Mouse (Mus musculus): ENCODE measurements around the gene Tcf7l1. TPM values are rescaled to one million over a fixed set of nuclear protein-coding genes. Genes with fewer than 3 reads are reported as not detected.
"Not testable (repeated sequence)": the region's sequence is repeated elsewhere in the genome, so short reads cannot be mapped to it uniquely, and the experiment has no call there.

Tcf7l1 gene
- 7.0 and 9.8 TPM in 2 replicates for polyA plus RNA-seq (2015; fragmentation: Nextera tagmentation; extraction: Ambion mirVana)

DNA sequence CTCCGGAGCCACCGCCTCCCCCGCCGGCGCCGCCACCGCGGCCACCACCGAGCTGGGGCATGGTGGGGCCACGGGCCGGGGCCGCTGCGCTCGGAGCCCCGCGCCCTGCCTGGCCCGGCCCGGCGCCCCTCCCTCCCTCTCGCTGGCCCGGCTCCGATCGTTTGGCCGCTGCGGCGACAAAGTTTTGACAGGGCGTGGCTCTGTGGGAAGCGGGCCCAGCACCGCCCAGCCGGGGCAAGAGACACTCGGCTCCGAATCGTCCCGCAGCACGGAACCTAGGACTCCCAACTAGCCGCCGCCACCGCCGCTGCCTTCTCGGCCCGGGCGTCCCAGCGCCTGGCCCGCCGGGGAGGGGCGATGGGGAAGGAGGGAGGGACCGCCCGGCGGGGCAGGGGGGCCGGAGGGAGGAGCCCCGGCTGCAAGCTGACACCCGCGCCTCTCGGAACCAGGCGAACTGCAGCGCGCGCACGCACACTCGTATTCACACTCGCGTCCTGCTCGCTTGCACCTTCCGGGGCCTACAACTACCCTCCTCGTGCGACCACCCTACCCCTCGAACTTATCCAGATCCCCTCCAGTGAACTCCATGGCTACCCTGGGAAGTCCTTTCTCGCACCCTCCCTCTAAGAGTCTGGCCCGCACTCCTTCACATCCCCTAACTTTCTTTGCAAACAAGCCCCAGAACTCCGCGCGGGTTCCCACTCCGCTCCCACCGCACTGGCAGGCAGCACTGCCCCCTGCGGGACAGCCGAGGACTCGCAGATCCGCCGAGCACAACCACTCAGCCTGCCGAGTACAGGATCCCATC, at the start of gene Tcf7l1:
Gene Tcf7l1, minus strand, starts transcription at position 363 of the 808 bp plus-strand sequence.
- WGBS = under 1% methylated on average over 78 of the region's 80 CpGs
- ATAC-seq (ENCODE audit: low FRiP score) = peak; percentile 87
- H3K27me3 ChIP-seq (replicated peaks) = peaks cover 19% of the 10 kb centered on the region

DNA sequence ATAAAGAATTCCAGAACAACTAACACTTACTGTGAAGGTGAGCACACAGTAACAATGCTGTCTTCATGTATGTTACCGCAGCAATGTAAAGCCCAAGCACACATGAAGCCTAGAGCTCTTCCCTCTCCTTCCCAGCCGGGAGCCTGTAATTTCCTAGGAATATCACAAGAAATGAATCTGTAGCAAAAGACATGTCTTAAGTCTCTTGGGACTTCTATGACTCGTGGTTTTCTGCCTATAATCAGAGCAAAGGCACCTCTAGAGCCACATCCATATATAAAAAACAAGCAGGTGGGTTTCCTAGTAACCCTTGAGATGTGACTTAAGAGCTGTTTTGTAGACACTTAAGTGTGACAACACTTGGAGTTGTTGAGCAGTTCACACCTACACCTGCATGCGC, 48.7 kb upstream of the Tcf7l1 start:
- ATAC-seq (ENCODE audit: low FRiP score) = no peak
- Histone ChIP-seq H3K4me2 (no peak overlapping the region), H3K27ac (replicated peaks) (no peak overlapping the region), H3K9ac (replicated peaks) (no peak overlapping the region), H3K4me1 (no peaks in the 10 kb centered on the region), H3K4me3 (replicated peaks) (no peak overlapping the region), H3K9me3 (replicated peaks) (no peaks in the 10 kb centered on the region), H3K36me3 (peaks cover 16% of the 10 kb centered on the region), H3K27me3 (replicated peaks) (no peaks in the 10 kb centered on the region)
- 86% methylated on average over 4 of the region's 4 CpGs for WGBS

More for the DNA sequence above, at the start of gene Tcf7l1:
- H3K4me3 ChIP-seq (replicated peaks) = peak within 1 kb of the TSS; percentile 61
- no peaks in the 10 kb centered on the region for H3K9me3 ChIP-seq (replicated peaks)
- H3K36me3 ChIP-seq = no peaks in the 10 kb centered on the region
- H3K27ac ChIP-seq (replicated peaks) = peak within 1 kb of the TSS; percentile 82
- peaks cover 30% of the 10 kb centered on the region for H3K4me1 ChIP-seq
- peak within 1 kb of the TSS; percentile 95 for H3K4me2 ChIP-seq
- peak within 1 kb of the TSS; percentile 47 for H3K9ac ChIP-seq (replicated peaks)

DNA sequence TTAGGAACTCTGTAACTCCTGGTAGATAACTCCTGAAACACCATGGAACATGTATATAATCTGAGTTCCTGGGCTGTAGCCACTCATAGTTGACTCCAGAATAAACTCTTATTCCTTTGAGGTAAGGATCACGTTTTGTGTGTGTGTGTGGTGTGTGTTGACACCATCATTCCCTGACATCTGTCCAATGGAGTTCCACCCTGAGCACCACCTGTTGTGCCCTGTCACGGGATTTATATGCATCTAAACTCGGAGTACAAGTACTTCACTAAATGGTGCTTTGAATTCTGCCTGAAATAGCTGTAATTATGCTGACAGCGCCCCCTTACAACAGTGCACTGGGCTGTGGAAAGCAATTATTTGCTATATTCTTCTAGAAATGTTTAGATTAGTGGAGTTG, 45.5 kb upstream of the Tcf7l1 start:
- no peak overlapping the region for H3K4me3 ChIP-seq (replicated peaks)
- no peak overlapping the region for H3K27ac ChIP-seq (replicated peaks)
- H3K27me3 ChIP-seq (replicated peaks) = no peaks in the 10 kb centered on the region
- ATAC-seq (ENCODE audit: low FRiP score) = no peak
- no peaks in the 10 kb centered on the region for H3K36me3 ChIP-seq
- no peaks in the 10 kb centered on the region for H3K9me3 ChIP-seq (replicated peaks)
- H3K4me2 ChIP-seq = no peak overlapping the region
- H3K9ac ChIP-seq (replicated peaks) = no peak overlapping the region
- no peaks in the 10 kb centered on the region for H3K4me1 ChIP-seq
- WGBS = 59% methylated on average over 4 of the region's 4 CpGs

DNA sequence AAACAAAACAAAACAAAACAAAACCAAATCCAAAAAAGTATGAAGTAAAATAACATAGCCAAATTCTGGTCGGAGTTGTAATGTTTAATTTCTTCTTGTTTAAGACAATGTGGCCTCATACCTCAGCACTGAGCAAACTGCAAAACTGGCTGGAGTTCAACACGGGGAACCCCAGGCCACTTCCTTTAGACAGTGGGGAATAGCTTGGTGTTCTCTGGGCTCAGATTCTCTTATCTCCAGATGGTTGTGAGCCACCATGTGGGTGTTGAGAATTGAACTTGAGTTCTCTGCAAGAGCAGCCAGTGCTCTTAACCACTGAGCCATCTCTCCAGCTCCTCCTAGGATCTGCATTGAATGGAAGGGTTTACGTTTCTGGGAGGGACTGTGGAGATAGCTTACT, 42.8 kb upstream of the Tcf7l1 start:
- no peaks in the 10 kb centered on the region for H3K27me3 ChIP-seq (replicated peaks)
- no peak overlapping the region for H3K4me2 ChIP-seq
- no peak for ATAC-seq (ENCODE audit: low FRiP score)
- H3K4me3 ChIP-seq (replicated peaks) = no peak overlapping the region
- H3K9me3 ChIP-seq (replicated peaks) = no peaks in the 10 kb centered on the region
- no peaks in the 10 kb centered on the region for H3K4me1 ChIP-seq
- H3K9ac ChIP-seq (replicated peaks) = no peak overlapping the region
- no peak overlapping the region for H3K27ac ChIP-seq (replicated peaks)
- 59% methylated on average over 3 of the region's 3 CpGs for WGBS
- H3K36me3 ChIP-seq = no peaks in the 10 kb centered on the region

GRCm38 (mm10) chr6:72831276-72831675, 42.2 kb upstream of the Tcf7l1 start:
- H3K4me1 ChIP-seq = no peaks in the 10 kb centered on the region

GRCm38 (mm10) chr6:72828857-72829256, 39.8 kb upstream of the Tcf7l1 start:
- Histone ChIP-seq H3K4me2 (no peak overlapping the region), H3K36me3 (no peaks in the 10 kb centered on the region), H3K27ac (replicated peaks) (no peak overlapping the region), H3K4me1 (peaks cover 11% of the 10 kb centered on the region), H3K4me3 (replicated peaks) (no peak overlapping the region), H3K9me3 (replicated peaks) (no peaks in the 10 kb centered on the region), H3K27me3 (replicated peaks) (no peaks in the 10 kb centered on the region; the same call in 1 of the 2 replicates), H3K9ac (replicated peaks) (no peak overlapping the region)
- WGBS = 72% methylated on average over 3 of the region's 3 CpGs
- no peak for ATAC-seq (ENCODE audit: low FRiP score)

More at GRCm38 (mm10) chr6:72831276-72831675, 42.2 kb upstream of the Tcf7l1 start:
- Histone ChIP-seq H3K9me3 (replicated peaks) (no peaks in the 10 kb centered on the region), H3K9ac (replicated peaks) (no peak overlapping the region), H3K4me2 (no peak overlapping the region), H3K27ac (replicated peaks) (no peak overlapping the region), H3K4me3 (replicated peaks) (no peak overlapping the region), H3K27me3 (replicated peaks) (no peaks in the 10 kb centered on the region; the same call in 1 of the 2 replicates), H3K36me3 (no peaks in the 10 kb centered on the region)
- no peak for ATAC-seq (ENCODE audit: low FRiP score)
- WGBS = 31% methylated on average over 3 of the region's 3 CpGs

DNA sequence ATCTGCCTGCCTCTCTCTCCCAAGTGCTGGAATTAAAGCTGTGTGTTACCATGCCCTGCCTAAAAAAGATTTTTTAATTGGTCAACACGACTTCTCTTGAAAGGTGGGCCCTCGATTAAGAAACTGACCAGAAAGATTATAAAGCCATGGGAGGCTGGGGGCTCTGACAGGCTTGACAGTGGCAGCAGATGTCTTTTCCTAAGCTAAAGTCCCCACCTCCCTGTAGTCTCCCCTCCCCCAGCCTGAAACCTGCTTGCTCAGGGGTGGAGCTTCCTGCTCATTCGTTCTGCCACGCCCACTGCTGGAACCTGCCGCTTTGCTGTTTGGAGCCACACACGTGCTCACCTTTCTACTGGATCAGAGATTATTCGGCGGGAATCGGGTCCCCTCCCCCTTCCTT, 39.0 kb upstream of the Tcf7l1 start:
- peaks cover 11% of the 10 kb centered on the region for H3K4me1 ChIP-seq
- not testable (repeated sequence) for H3K36me3 ChIP-seq; H3K9me3 ChIP-seq (replicated peaks); H3K27ac ChIP-seq (replicated peaks); H3K9ac ChIP-seq (replicated peaks); H3K27me3 ChIP-seq (replicated peaks); H3K4me3 ChIP-seq (replicated peaks); ATAC-seq (ENCODE audit: low FRiP score)
- peak overlapping the region; percentile 17 for H3K4me2 ChIP-seq
- 8% methylated on average over 9 of the region's 9 CpGs for WGBS

DNA sequence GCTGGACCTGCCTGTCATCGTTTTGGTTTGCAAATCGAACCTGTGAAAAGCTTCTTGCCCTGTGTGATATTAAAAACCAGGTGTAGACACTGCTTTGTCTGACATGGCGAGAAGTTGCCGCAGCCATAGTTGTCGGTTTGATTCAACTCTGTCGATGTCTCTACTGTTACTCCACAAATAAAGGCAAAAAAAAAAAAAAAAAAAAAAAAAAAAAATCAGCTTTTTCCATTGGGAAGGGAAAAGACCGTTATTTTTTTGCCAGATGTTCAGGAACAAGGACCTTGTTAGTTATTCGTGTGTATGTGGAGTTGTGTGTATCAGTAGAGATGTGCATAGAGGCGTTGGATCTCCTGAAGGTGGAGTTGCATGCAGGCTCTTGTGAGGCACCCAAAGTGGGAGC, 36.7 kb upstream of the Tcf7l1 start:
- Histone ChIP-seq H3K4me2 (peak overlapping the region; percentile 48; the same call in 1 of the 2 replicates), H3K9me3 (replicated peaks) (no peaks in the 10 kb centered on the region), H3K4me3 (replicated peaks) (no peak overlapping the region), H3K27me3 (replicated peaks) (no peaks in the 10 kb centered on the region; the same call in 1 of the 2 replicates), H3K4me1 (peaks cover 11% of the 10 kb centered on the region), H3K27ac (replicated peaks) (no peak overlapping the region), H3K36me3 (no peaks in the 10 kb centered on the region), H3K9ac (replicated peaks) (no peak overlapping the region)
- no peak for ATAC-seq (ENCODE audit: low FRiP score)
- 50% methylated on average over 9 of the region's 9 CpGs for WGBS

- Histone ChIP-seq H3K4me2 (peak overlapping the region; percentile 48), H3K36me3 (no peaks in the 10 kb centered on the region), H3K4me3 (replicated peaks) (peak overlapping the region; percentile 18), H3K27me3 (replicated peaks) (no peaks in the 10 kb centered on the region; the same call in 1 of the 2 replicates), H3K27ac (replicated peaks) (no peak overlapping the region), H3K9me3 (replicated peaks) (no peaks in the 10 kb centered on the region), H3K9ac (replicated peaks) (0 out of 2 replicates have a peak overlapping the region, but pooled peaks have one; percentile 9), H3K4me1 (peaks cover 11% of the 10 kb centered on the region)
- peak; percentile 50; the same call in 1 of the 2 replicates for ATAC-seq (ENCODE audit: low FRiP score)
- WGBS = 4% methylated on average over 25 of the region's 26 CpGs
These were observed 36.1 kb upstream of the Tcf7l1 start for GRCm38 (mm10) chr6:72824971-72825737.

- Histone ChIP-seq H3K4me2 (no peak overlapping the region), H3K27ac (replicated peaks) (no peak overlapping the region), H3K9ac (replicated peaks) (no peak overlapping the region), H3K4me1 (no peaks in the 10 kb centered on the region), H3K27me3 (replicated peaks) (no peaks in the 10 kb centered on the region), H3K9me3 (replicated peaks) (no peaks in the 10 kb centered on the region), H3K36me3 (no peaks in the 10 kb centered on the region), H3K4me3 (replicated peaks) (no peak overlapping the region)
- ATAC-seq (ENCODE audit: low FRiP score) = no peak
- 73% methylated on average over 9 of the region's 9 CpGs for WGBS
These were observed 24.4 kb upstream of the Tcf7l1 start for GRCm38 (mm10) chr6:72813456-72813855.

DNA sequence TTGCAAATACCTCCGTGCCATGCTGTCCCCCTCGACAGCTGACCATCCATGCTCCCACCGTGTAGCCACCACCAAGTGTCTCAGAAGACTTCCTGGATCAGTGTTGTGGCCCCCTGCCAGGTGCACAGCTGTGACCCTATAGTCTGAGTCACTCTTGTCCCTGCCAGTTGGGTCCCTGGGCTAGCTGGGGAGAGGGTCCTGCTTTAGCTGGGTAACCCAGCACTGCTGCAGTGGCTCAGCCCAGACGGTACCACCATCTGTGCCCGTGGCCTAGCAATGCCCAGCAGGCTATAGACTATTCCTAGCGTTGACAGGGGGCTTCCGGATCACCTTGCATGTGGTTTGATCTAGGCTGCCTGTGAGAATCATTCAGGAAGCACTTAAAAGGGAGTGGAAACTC, 21.2 kb upstream of the Tcf7l1 start:
- 62% methylated on average over 7 of the region's 7 CpGs for WGBS
- no peaks in the 10 kb centered on the region for H3K27me3 ChIP-seq (replicated peaks)
- H3K9ac ChIP-seq (replicated peaks) = no peak overlapping the region
- H3K9me3 ChIP-seq (replicated peaks) = no peaks in the 10 kb centered on the region
- no peak overlapping the region for H3K4me2 ChIP-seq
- H3K36me3 ChIP-seq = no peaks in the 10 kb centered on the region
- no peaks in the 10 kb centered on the region for H3K4me1 ChIP-seq
- ATAC-seq (ENCODE audit: low FRiP score) = no peak
- no peak overlapping the region for H3K4me3 ChIP-seq (replicated peaks)
- no peak overlapping the region for H3K27ac ChIP-seq (replicated peaks)
